Comparison of ENCODE assay signal across 14 mouse cellular contexts in the genomic region with DNA sequence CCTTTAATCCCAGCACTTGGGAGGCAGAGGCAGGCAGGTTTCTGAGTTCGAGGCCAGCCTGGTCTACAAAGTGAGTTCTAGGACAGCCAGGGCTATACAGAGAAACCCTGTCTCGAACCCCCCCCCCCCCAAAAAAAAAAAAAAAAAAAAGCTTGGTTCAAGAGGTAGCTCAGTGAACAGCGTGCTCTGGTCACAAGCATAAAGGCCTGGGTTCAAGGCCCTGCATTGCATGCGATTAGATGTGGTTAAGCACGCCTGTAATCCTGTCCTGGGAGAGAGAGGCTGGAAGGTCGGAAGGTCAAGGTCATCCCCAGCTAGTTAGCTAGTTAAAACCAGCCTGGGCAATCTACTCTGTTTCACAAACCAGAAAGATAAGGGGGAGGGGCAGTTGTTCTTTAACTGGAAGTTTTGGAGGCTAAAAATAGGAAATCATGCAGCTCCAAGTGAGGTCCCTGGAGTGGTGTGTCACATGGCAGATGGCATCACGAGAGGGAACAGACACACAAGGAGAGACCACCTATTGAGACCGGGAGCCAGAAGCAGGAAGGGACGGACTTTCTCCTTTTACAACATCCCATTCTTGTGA. TPM values are rescaled to one million over a fixed set of nuclear protein-coding genes. Genes with fewer than 3 reads are reported as not detected.
DNase-seq lines count a peak whose midpoint lies in the region; ATAC-seq and TF ChIP-seq lines count a peak whose summit lies in the region.
"Had no signal": no experiment of that assay in that cellular context is flagged by ENCODE, and none has a peak within 500 bp of the region (broad histone marks: within the 10 kb centered on the region; RNA-seq: fewer than 3 reads in every experiment).

No protein-coding gene starts in this region.

- H3K9me3 ChIP-seq in forebrain, embryonic 13.5 days (replicated peaks): no peaks in the 10 kb centered on the region
- H3K9me3 ChIP-seq in forebrain, embryonic 11.5 days (ENCODE audit: control insufficient read depth, low read length): no peaks in the 10 kb centered on the region
- H3K9me3 ChIP-seq in hindbrain, embryonic 12.5 days (replicated peaks): no peaks in the 10 kb centered on the region
- no peaks in the 10 kb centered on the region for H3K9me3 ChIP-seq in hindbrain, embryonic 10.5 days
- peaks cover 11% of the 10 kb centered on the region for H3K9me3 ChIP-seq in E14TG2a.4 (ENCODE audit: low read length)
- H3K9me3 ChIP-seq: limb, embryonic 10.5 days; neural tube, embryonic 15.5 days had no signal

- peaks cover 10% of the 10 kb centered on the region for H3K4me1 ChIP-seq in forebrain, embryonic 13.5 days
- peaks cover 5% of the 10 kb centered on the region; the same call in 1 of the 2 replicates for H3K4me1 ChIP-seq in forebrain, embryonic 11.5 days (replicated peaks; ENCODE audit: control insufficient read depth, insufficient read depth, low read length)
- H3K4me1 ChIP-seq in hindbrain, embryonic 12.5 days: peaks cover 13% of the 10 kb centered on the region
- peaks cover 26% of the 10 kb centered on the region for H3K4me1 ChIP-seq in hindbrain, embryonic 10.5 days (replicated peaks)
- peaks cover 57% of the 10 kb centered on the region for H3K4me1 ChIP-seq in E14TG2a.4 (replicated peaks; ENCODE audit: low read depth, low read length)
- H3K4me1 ChIP-seq in liver, adult 2 months (ENCODE audit: control insufficient read depth, insufficient read depth, low read length): peaks cover 11% of the 10 kb centered on the region
- H3K4me1 ChIP-seq: neural tube, embryonic 15.5 days had no signal

- no peak overlapping the region for H3K9ac ChIP-seq in forebrain, embryonic 13.5 days
- H3K9ac ChIP-seq in forebrain, embryonic 11.5 days (ENCODE audit: low read length): no peak overlapping the region
- no peak overlapping the region for H3K9ac ChIP-seq in hindbrain, embryonic 12.5 days
- H3K9ac ChIP-seq in liver, adult 2 months (ENCODE audit: low read depth, low read length): no peak overlapping the region
- H3K9ac ChIP-seq: neural tube, embryonic 15.5 days had no signal

- 78% methylated on average over 9 of the region's 9 CpGs for WGBS in forebrain, embryonic 13.5 days
- 80% methylated on average over 9 of the region's 9 CpGs for WGBS in forebrain, embryonic 11.5 days
- 73% methylated on average over 9 of the region's 9 CpGs for WGBS in hindbrain, embryonic 12.5 days
- 79% methylated on average over 9 of the region's 9 CpGs for WGBS in hindbrain, embryonic 10.5 days
- WGBS in liver, adult 2 months: 55% methylated on average over 9 of the region's 9 CpGs

- peak; percentile 24; the same call in 1 of the 2 replicates for ATAC-seq in forebrain, embryonic 13.5 days
- ATAC-seq in forebrain, embryonic 11.5 days (replicated peaks; ENCODE audit: low FRiP score): no peak
- ATAC-seq in hindbrain, embryonic 12.5 days (ENCODE audit: low FRiP score): 0 out of 2 replicates have a peak, but pooled peaks have one; percentile 9

- no peak for DNase-seq in forebrain, embryonic 11.5 days (ENCODE audit: low spot score)
- no peak for DNase-seq in hindbrain, embryonic 10.5 days (ENCODE audit: low spot score)
- DNase-seq in liver, adult 2 months (ENCODE audit: extremely low read depth, low read depth, low spot score): peak; percentile 83
- no peak for DNase-seq in right cerebral cortex, postnatal 4 days
- no peak for DNase-seq in retina, postnatal 1 day
- DNase-seq: cerebellum, adult 18-20 months; kidney, postnatal 14 days; lung, postnatal 14 days; thymus, adult 2 months had no signal

- no peak for TF ChIP-seq CTCF in E14TG2a.4 (conservative IDR thresholded peaks at IDR 0.05; ENCODE audit: low read length)
- TF ChIP-seq CTCF in liver, adult 2 months (IDR thresholded peaks at IDR 0.05; ENCODE audit: low read depth, low read length): no peak

- H3K4me3 ChIP-seq in forebrain, embryonic 13.5 days: no peak overlapping the region
- H3K4me3 ChIP-seq in forebrain, embryonic 11.5 days (ENCODE audit: low read depth, low read length): no peak overlapping the region
- no peak overlapping the region for H3K4me3 ChIP-seq in hindbrain, embryonic 12.5 days
- H3K4me3 ChIP-seq in hindbrain, embryonic 10.5 days: no peak overlapping the region
- peak overlapping the region; percentile 1; the same call in 1 of the 2 replicates for H3K4me3 ChIP-seq in E14TG2a.4 (replicated peaks; ENCODE audit: low read length)
- H3K4me3 ChIP-seq in liver, adult 2 months (ENCODE audit: insufficient read depth, low read depth, low read length): no peak overlapping the region
- H3K4me3 ChIP-seq: limb, embryonic 10.5 days; neural tube, embryonic 15.5 days had no signal

- TF ChIP-seq POLR2A in liver, adult 2 months (IDR thresholded peaks at IDR 0.05; ENCODE audit: extremely low read depth, insufficient read depth, low read length): no peak

- H3K27me3 ChIP-seq in forebrain, embryonic 13.5 days: no peaks in the 10 kb centered on the region
- no peaks in the 10 kb centered on the region for H3K27me3 ChIP-seq in forebrain, embryonic 11.5 days (ENCODE audit: control insufficient read depth, insufficient read depth, low read length)
- H3K27me3 ChIP-seq in hindbrain, embryonic 12.5 days: no peaks in the 10 kb centered on the region
- H3K27me3 ChIP-seq in hindbrain, embryonic 10.5 days (ENCODE audit: insufficient read depth, poor library complexity, severe bottlenecking): no peaks in the 10 kb centered on the region
- H3K27me3 ChIP-seq in E14TG2a.4 (ENCODE audit: insufficient read depth, low read length): no peaks in the 10 kb centered on the region
- H3K27me3 ChIP-seq in liver, adult 2 months (ENCODE audit: control insufficient read depth, insufficient read depth, low read length): no peaks in the 10 kb centered on the region
- H3K27me3 ChIP-seq: neural tube, embryonic 15.5 days had no signal

- no peak overlapping the region for H3K27ac ChIP-seq in forebrain, embryonic 13.5 days
- no peak overlapping the region for H3K27ac ChIP-seq in forebrain, embryonic 11.5 days (ENCODE audit: low read depth, low read length)
- no peak overlapping the region for H3K27ac ChIP-seq in hindbrain, embryonic 12.5 days
- H3K27ac ChIP-seq in hindbrain, embryonic 10.5 days: no peak overlapping the region
- no peak overlapping the region for H3K27ac ChIP-seq in liver, adult 2 months (replicated peaks; ENCODE audit: insufficient read depth, low read depth, low read length)
- H3K27ac ChIP-seq: limb, embryonic 10.5 days; neural tube, embryonic 15.5 days had no signal

- no peaks in the 10 kb centered on the region for H3K36me3 ChIP-seq in forebrain, embryonic 13.5 days (ENCODE audit: poor library complexity, severe bottlenecking)
- no peaks in the 10 kb centered on the region for H3K36me3 ChIP-seq in forebrain, embryonic 11.5 days (ENCODE audit: control insufficient read depth, insufficient read depth, low read length)
- no peaks in the 10 kb centered on the region for H3K36me3 ChIP-seq in hindbrain, embryonic 12.5 days
- H3K36me3 ChIP-seq in hindbrain, embryonic 10.5 days: no peaks in the 10 kb centered on the region
- no peaks in the 10 kb centered on the region for H3K36me3 ChIP-seq in E14TG2a.4 (ENCODE audit: insufficient read depth, low read length)
- no peaks in the 10 kb centered on the region for H3K36me3 ChIP-seq in liver, adult 2 months (ENCODE audit: control insufficient read depth, insufficient read depth, low read length)
- H3K36me3 ChIP-seq: limb, embryonic 10.5 days; neural tube, embryonic 15.5 days had no signal

- H3K4me2 ChIP-seq in forebrain, embryonic 13.5 days: no peak overlapping the region
- H3K4me2 ChIP-seq in forebrain, embryonic 11.5 days (ENCODE audit: low read depth, low read length, severe bottlenecking): no peak overlapping the region
- H3K4me2 ChIP-seq in hindbrain, embryonic 12.5 days (replicated peaks): no peak overlapping the region
- H3K4me2 ChIP-seq: neural tube, embryonic 15.5 days had no signal

- H3K79me2 ChIP-seq in liver, adult 2 months (ENCODE audit: control insufficient read depth, insufficient read depth, low read length): no peaks in the 10 kb centered on the region

RNA-seq across cellular contexts. Expression of a gene that starts 7.4 kb away (rescaled TPM):
- polyA plus RNA-seq in forebrain, embryonic 13.5 days (2015; fragmentation: Nextera tagmentation; extraction: Ambion mirVana): 770 and 773 TPM in 2 replicates
- 954 and 974 TPM in 2 replicates for polyA plus RNA-seq in forebrain, embryonic 11.5 days (2014; fragmentation: Nextera tagmentation; extraction: Ambion mirVana)
- 891 and 928 TPM in 2 replicates for polyA plus RNA-seq in hindbrain, embryonic 12.5 days (2016; fragmentation: Nextera tagmentation; extraction: Ambion mirVana)
- polyA plus RNA-seq in hindbrain, embryonic 10.5 days (2016; fragmentation: Nextera tagmentation; extraction: Ambion mirVana): 918 and 954 TPM in 2 replicates
- total RNA-seq in liver, adult 2 months (2014; rRNA removed): 146 and 163 TPM in 2 replicates
- 92.4 and 116 TPM in 2 replicates for polyA plus RNA-seq in liver, adult 2 months (2012; rRNA removed)
